Mouse (Mus musculus) cerebellum, adult 18-20 months (tissue): Measurements from ENCODE around the gene Dera.

ENCODE experiments used
- DNase-seq, 2 experiments: peaks; one replicate each; pipeline ENCODE4 v3.0.0; 2021

Gene Dera

DNA sequence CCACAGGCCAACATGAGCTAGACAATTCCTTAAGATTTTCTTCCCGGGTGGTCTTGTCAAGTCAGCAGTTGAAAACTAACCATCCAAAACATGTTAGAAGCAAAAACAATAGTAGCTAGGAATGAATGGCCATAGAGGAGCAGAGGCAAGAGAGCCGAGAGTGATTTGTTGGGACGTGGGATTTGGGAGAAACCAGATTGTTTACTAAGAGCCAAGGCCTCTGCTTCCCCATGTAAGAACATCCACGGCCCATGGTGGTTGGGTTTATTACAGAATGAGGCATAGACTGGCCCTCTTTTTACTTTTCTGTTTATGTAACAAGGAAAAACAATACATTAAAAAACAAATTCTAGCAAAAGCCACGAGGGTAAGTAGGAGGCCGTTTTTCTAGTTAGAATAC lies 54.4 kb downstream of the Dera start:
- no peak for DNase-seq

GRCm38 (mm10) chr6:137810136-137810535 lies 55.8 kb downstream of the Dera start:
- no peak for DNase-seq

DNA sequence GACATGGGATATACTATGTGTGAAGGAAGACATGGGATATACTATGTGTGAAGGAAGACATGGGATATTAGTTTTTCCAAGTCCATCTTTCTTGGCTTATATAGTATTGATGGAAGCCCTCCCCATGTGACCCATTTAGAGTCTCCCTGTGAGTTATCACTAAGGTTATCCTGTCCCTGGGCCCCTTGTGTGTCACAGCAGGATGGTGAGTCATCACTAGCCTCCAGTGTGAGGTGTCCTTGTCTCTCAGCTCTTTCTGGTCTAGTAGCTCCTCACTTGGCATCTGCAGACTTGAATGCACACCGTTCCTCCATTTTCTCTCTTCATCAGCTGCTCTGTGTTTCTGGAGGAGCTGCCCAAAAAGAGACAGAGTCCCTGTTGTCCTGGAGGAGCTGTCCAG lies 59.7 kb downstream of the Dera start:
- no peak for DNase-seq

DNA sequence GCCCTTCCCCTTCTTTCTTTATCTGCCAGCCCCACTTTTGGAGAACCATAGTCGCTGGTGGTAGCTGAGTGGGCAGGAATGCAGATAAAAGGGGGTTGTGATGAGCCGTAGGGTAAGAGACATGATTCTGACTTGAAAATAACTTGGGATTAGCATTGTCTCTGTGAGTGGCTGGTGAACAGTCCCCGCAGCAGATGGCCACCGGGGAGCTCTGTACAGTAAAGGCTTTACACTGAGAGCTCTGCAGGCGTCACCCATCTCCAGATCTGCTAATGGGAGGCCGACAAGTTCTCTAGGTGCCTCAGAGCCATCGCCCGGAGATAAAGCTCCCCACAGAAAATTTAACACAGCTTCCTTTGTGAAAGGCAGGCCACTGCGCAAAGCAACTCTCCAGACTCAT lies 62.2 kb downstream of the Dera start:
- DNase-seq, result no peak

GRCm38 (mm10) chr6:137822550-137822949 lies 68.2 kb downstream of the Dera start:
- no peak for DNase-seq

- DNase-seq, result no peak
Observed at GRCm38 (mm10) chr6:137824046-137825021, 70.0 kb downstream of the Dera start.

- DNase-seq, result no peak
Observed at GRCm38 (mm10) chr6:137825022-137825613, 70.8 kb downstream of the Dera start.

GRCm38 (mm10) chr6:137829056-137829776 lies 74.9 kb downstream of the Dera start:
- DNase-seq, result no peak

DNA sequence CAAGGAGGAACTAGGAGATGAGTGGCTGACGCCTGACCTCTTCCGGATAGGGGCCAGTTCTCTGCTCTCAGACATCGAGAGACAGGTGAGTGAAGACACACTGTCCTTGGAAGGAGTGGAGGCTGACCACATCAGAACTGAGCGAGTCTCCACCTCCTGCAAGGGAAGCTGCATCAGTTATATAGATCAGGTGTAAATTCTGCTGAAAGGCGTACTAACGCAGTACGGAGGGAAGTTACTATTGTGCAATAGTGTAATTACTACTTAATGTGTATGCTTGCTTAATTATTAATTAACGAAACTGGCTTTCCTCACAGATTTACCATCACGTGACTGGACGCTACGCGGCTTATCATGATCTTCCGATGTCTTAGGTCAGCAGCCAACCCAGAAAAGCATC lies 82.5 kb downstream of the Dera start:
- DNase-seq, result no peak

DNA sequence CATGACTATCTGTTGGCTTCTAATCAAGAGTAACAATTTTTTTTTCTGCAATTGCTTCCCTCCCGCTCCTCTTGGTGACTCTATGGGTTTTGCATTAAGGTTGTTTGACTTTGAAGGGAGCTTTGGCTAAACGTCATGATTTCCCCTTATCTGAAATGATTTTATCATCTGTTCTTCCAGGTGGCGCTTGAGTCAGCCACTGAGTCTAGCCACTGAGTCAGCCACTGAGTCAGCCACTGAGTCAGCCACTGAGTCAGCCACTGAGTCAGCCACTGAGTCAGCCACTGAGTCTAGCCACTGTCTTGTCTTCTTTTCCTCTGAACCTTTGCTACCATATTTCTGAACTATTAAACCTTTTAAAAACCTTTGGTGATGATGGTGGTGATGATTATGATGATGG lies 89.0 kb downstream of the Dera start:
- no peak for DNase-seq

DNA sequence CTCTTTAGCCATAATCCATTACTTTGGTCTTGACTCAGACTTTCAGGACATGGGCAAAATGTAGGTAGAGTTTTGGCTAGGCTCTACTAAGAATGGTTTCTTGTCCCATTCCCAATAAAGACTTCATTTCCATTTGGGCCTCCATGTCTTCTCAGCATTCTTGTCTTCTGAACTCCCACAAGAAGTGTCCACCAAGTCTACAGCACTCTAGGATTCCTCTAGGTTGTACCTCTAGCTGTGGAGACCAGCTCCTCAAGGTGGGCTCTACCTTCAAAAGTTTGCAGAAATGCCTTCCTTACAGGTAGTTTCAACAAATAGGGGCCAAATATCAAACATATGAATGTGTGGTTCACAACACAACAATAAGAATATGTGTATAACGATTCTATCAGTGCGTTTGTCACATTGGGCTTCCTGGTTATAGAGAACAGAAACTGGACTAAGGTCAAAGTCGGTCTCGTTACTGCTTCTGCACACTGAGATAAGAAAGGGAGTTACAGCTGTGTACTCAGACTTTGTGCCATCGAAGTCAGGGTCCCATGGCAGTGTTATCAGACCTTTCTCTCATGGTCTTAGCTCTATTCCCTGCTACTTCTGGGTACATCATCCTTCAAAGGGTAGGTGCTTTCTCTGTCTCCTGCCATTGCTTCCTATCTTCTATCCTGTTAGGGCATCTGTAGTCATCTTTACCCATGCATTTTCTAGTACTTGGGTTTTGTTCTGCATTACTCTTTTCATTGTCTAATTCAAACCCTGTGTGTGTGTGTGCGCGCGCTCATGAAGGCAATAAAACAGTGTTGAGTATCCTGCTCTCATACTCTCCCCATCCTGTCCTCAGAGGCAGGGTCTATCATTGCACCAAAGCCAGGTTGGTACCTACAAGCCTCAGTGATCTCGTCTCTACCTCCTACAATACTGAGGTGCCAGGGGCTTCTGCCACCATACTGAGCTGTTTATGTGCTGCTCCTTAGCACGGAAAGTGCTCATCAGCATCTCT lies 103.2 kb downstream of the Dera start:
- no peak for DNase-seq

DNA sequence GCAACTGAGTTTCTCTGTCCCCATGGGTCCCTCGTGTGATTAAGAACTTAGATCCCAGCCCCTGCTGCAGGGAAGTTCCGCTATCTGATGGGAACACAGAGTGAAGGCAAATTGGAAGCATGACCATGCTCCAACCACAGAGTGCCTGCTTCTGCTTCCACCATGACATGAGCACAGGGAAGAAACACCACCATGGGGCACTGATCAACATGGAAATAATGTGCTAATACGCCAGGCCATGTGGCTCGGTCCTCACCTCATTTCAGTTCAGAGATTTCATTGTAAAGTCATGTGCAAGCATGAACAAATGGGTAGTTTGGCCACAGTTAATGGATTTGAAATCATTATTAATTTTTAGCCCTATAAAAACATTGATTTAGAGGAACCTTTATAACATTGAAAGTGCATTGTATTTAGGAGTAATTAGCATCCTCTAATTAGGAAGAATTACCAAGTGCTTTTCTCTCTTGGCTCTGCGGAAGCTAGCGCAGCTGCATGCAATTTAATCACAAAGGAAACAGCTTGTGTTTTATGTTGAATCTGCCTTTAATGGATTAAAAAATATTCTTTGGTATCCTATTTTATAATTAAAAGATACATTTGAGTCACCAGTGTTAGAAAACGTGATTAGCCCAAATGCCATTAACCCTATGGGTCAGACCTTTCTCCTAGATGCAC lies 115.7 kb downstream of the Dera start:
- DNase-seq, result no peak

- DNase-seq, result no peak
Observed at GRCm38 (mm10) chr6:137870667-137871066, 116.3 kb downstream of the Dera start.

DNA sequence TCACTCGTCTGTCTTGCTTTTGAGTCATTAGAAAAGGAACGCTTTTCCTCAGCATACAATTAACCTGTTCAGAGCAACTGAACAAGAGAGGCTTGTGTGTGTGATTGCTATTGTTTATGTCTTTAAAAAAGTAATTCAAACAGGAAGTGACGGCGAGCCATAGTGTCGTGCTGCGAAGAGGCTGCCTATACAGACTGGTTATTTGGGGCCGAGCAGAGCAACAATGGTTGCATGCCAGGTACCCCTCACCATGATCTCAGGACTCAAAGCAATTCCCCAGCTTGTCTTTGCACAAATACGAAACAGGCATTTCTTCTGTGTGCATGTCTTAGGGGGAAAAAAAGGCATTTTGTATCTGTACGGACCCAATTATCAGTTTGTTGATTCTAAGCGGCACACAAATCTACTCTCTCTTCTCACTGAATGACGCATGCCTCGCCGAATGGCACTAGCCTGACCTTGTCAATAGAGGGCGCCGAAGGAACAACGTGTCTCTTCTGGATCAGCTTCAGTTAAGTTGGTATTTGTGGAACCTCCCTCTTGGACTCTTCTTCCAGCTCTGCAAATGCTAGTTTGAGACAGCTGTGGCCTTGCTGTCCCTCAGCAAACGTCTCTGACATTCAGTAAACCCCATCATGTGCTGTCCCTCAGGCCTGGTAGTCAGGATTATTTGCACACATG lies 117.8 kb downstream of the Dera start:
- peak; percentile 2 to 20 for DNase-seq

DNA sequence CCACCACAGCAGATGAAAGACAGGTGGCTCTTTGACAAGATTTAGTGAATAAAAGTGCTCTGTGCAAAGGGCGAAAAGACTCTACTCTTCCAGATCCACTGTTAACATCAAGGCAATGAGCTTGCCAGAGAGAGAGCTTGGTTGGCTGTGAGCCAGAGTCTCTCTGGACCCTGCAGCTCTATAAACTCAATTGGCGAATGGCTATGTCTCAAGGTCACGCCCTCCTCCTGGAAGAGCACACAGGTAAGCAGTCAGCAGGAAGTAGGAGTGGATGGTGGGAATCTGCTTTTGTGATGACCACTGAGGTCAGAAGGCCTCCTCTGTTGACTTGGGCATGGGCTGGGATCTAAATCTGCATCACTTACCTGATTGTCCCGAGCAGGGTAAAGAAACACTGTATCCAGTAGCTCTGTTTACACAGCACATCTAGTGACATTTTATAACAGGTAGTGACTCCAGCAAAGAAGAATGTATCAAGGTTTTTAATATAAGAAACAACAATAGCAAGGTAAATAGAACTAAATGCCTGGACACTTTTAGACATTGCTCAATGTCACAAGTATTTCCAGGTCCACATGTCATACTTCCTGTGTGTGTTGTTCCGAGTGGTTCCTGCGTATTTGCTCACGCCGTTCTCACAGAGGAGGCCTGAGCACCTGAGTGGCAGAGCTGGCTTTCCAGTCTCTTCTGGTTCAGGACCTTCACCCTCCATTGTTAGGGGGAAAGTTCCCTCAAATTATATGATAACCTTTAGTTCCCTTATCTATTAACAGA lies 120.3 kb downstream of the Dera start:
- no peak for DNase-seq

- no peak for DNase-seq
Observed at GRCm38 (mm10) chr6:137885644-137886043, 131.3 kb downstream of the Dera start.

- no peak for DNase-seq
Observed at GRCm38 (mm10) chr6:137886210-137886979, 132.0 kb downstream of the Dera start.

DNA sequence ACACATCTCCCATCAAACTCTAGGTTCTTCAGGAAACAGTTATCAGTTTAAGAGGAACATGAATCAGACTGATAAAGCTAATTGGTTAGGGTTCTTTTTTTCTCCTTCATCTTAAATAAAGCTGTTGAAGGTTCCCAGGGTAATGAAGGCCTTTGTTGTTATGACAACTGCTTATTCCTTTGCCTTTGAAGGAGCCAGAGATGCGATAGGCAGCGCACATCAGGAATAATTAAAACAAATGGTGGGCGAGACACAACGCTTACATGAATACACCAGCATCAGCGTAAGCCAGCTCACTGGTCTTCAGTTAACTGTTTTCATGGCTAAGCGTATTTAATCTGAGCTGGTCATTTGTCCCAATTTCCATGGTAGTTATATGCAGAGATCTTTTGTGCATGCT lies 132.9 kb downstream of the Dera start:
- no peak for DNase-seq

- DNase-seq, result no peak
Observed at GRCm38 (mm10) chr6:137897671-137898070, 143.3 kb downstream of the Dera start.

DNA sequence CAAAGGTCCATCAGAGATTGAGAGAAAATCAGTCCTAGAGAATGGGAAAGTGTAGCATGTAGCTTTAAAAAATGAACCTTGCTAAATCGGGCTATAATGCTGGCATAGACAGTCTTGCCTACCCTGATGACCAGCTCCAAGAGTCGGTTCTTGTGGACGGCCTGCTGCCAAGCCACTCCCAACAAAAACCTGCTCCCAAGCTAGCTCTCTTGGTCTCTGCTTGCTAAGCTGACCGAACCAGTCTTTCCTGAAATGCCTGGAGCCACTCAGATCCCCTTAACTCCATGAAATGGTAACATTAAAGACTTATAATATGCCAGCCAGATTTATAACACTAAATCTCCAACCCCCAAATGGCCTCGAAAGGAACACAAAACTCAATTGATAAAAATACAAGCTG lies 146.9 kb downstream of the Dera start:
- no peak for DNase-seq
